Mouse (Mus musculus): ENCODE data around the gene Hddc3. TPM values are rescaled to one million over a fixed set of nuclear protein-coding genes. Genes with fewer than 3 reads are reported as not detected.

Gene Hddc3
- polyA plus RNA-seq (2015; fragmentation: Nextera tagmentation; extraction: Ambion mirVana) = 21.3 and 26.7 TPM in 2 replicates

GRCm38 (mm10) chr7:80342858-80343257 lies at the start of gene Hddc3:
Hddc3 (plus strand) TSS chr7:80343104.
- H3K4me1 ChIP-seq (ENCODE audit: control insufficient read depth, insufficient read depth, low read depth, low read length) = peaks cover 30% of the 10 kb centered on the region
- no peaks in the 10 kb centered on the region; the same call in 1 of the 2 replicates for H3K9me3 ChIP-seq (ENCODE audit: control insufficient read depth, low read length)
- under 1% methylated on average over 25 of the region's 25 CpGs for WGBS
- H3K27ac ChIP-seq (ENCODE audit: low read depth, low read length) = peak within 1 kb of the TSS; percentile 77
- no peaks in the 10 kb centered on the region for H3K27me3 ChIP-seq (replicated peaks; ENCODE audit: control insufficient read depth, insufficient read depth, low read length)
- H3K4me3 ChIP-seq (ENCODE audit: low read length) = peak within 1 kb of the TSS; percentile 50
- H3K36me3 ChIP-seq (ENCODE audit: control insufficient read depth, insufficient read depth, low read length) = no peaks in the 10 kb centered on the region
- H3K9ac ChIP-seq (ENCODE audit: low read depth, low read length) = peak within 1 kb of the TSS; percentile 83
- ATAC-seq = peak; percentile 51
- H3K4me2 ChIP-seq (ENCODE audit: low read length) = peak within 1 kb of the TSS; percentile 93

GRCm38 (mm10) chr7:80294062-80294763 lies 48.7 kb upstream of the Hddc3 start, which contains the start of gene Prc1:
Prc1 (plus strand) TSS chr7:80294450.
- peak; percentile 99 for ATAC-seq
- under 1% methylated on average over 47 of the region's 52 CpGs for WGBS
- Histone ChIP-seq H3K4me3 (ENCODE audit: low read length) (peak within 1 kb of the TSS; percentile 74), H3K27ac (ENCODE audit: low read depth, low read length) (peak within 1 kb of the TSS; percentile 61), H3K4me1 (ENCODE audit: control insufficient read depth, insufficient read depth, low read depth, low read length) (no peaks in the 10 kb centered on the region; the same call in none of the 2 replicates), H3K27me3 (replicated peaks; ENCODE audit: control insufficient read depth, insufficient read depth, low read length) (no peaks in the 10 kb centered on the region), H3K9me3 (ENCODE audit: control insufficient read depth, low read length) (no peaks in the 10 kb centered on the region), H3K9ac (ENCODE audit: low read depth, low read length) (peak within 1 kb of the TSS; percentile 67), H3K4me2 (ENCODE audit: low read length) (peak within 1 kb of the TSS; percentile 97), H3K36me3 (ENCODE audit: control insufficient read depth, insufficient read depth, low read length) (peaks cover 10% of the 10 kb centered on the region)

GRCm38 (mm10) chr7:80294764-80295648 lies 47.9 kb upstream of the Hddc3 start:
- Histone ChIP-seq H3K4me3 (ENCODE audit: low read length) (peak overlapping the region; percentile 74), H3K9me3 (ENCODE audit: control insufficient read depth, low read length) (no peaks in the 10 kb centered on the region), H3K27ac (ENCODE audit: low read depth, low read length) (peak overlapping the region; percentile 53), H3K9ac (ENCODE audit: low read depth, low read length) (peak overlapping the region; percentile 67), H3K4me1 (ENCODE audit: control insufficient read depth, insufficient read depth, low read depth, low read length) (no peaks in the 10 kb centered on the region; the same call in none of the 2 replicates), H3K36me3 (ENCODE audit: control insufficient read depth, insufficient read depth, low read length) (peaks cover 10% of the 10 kb centered on the region), H3K27me3 (replicated peaks; ENCODE audit: control insufficient read depth, insufficient read depth, low read length) (no peaks in the 10 kb centered on the region), H3K4me2 (ENCODE audit: low read length) (peak overlapping the region; percentile 97)
- WGBS = 9% methylated on average over 37 of the region's 37 CpGs
- no peak for ATAC-seq

- H3K4me1 ChIP-seq (ENCODE audit: control insufficient read depth, insufficient read depth, low read depth, low read length) = no peaks in the 10 kb centered on the region; the same call in none of the 2 replicates
- H3K27ac ChIP-seq (ENCODE audit: low read depth, low read length) = no peak overlapping the region
- H3K4me3 ChIP-seq (ENCODE audit: low read length) = no peak overlapping the region
- no peak for ATAC-seq
- H3K9ac ChIP-seq (ENCODE audit: low read depth, low read length) = no peak overlapping the region
- peaks cover 3% of the 10 kb centered on the region; the same call in 1 of the 2 replicates for H3K36me3 ChIP-seq (ENCODE audit: control insufficient read depth, insufficient read depth, low read length)
- H3K9me3 ChIP-seq (ENCODE audit: control insufficient read depth, low read length) = no peaks in the 10 kb centered on the region
- no peaks in the 10 kb centered on the region for H3K27me3 ChIP-seq (replicated peaks; ENCODE audit: control insufficient read depth, insufficient read depth, low read length)
- H3K4me2 ChIP-seq (ENCODE audit: low read length) = no peak overlapping the region
- 93% methylated on average over 6 of the region's 6 CpGs for WGBS
Measured at GRCm38 (mm10) chr7:80296462-80296861, 46.4 kb upstream of the Hddc3 start.

- H3K4me1 ChIP-seq (ENCODE audit: control insufficient read depth, insufficient read depth, low read depth, low read length) = no peaks in the 10 kb centered on the region; the same call in none of the 2 replicates
- no peak for ATAC-seq
- no peak overlapping the region for H3K4me2 ChIP-seq (ENCODE audit: low read length)
- no peaks in the 10 kb centered on the region for H3K9me3 ChIP-seq (ENCODE audit: control insufficient read depth, low read length)
- no peak overlapping the region for H3K4me3 ChIP-seq (ENCODE audit: low read length)
- no peak overlapping the region for H3K9ac ChIP-seq (ENCODE audit: low read depth, low read length)
- no peak overlapping the region for H3K27ac ChIP-seq (ENCODE audit: low read depth, low read length)
- no peaks in the 10 kb centered on the region for H3K27me3 ChIP-seq (replicated peaks; ENCODE audit: control insufficient read depth, insufficient read depth, low read length)
- 85% methylated on average over 3 of the region's 3 CpGs for WGBS
- no peaks in the 10 kb centered on the region for H3K36me3 ChIP-seq (ENCODE audit: control insufficient read depth, insufficient read depth, low read length)
Measured at GRCm38 (mm10) chr7:80297041-80297440, 45.9 kb upstream of the Hddc3 start.

- Histone ChIP-seq H3K9me3 (ENCODE audit: control insufficient read depth, low read length) (no peaks in the 10 kb centered on the region), H3K27me3 (replicated peaks; ENCODE audit: control insufficient read depth, insufficient read depth, low read length) (no peaks in the 10 kb centered on the region)
Measured at GRCm38 (mm10) chr7:80298754-80299153, 44.1 kb upstream of the Hddc3 start.

GRCm38 (mm10) chr7:80299568-80299967 lies 43.3 kb upstream of the Hddc3 start:
- Histone ChIP-seq H3K27ac (ENCODE audit: low read depth, low read length) (no peak overlapping the region), H3K4me3 (ENCODE audit: low read length) (no peak overlapping the region), H3K4me1 (ENCODE audit: control insufficient read depth, insufficient read depth, low read depth, low read length) (no peaks in the 10 kb centered on the region; the same call in 1 of the 2 replicates), H3K36me3 (ENCODE audit: control insufficient read depth, insufficient read depth, low read length) (no peaks in the 10 kb centered on the region), H3K4me2 (ENCODE audit: low read length) (no peak overlapping the region), H3K9ac (ENCODE audit: low read depth, low read length) (no peak overlapping the region), H3K27me3 (replicated peaks; ENCODE audit: control insufficient read depth, insufficient read depth, low read length) (no peaks in the 10 kb centered on the region), H3K9me3 (ENCODE audit: control insufficient read depth, low read length) (no peaks in the 10 kb centered on the region)
- WGBS = 91% methylated on average over 3 of the region's 3 CpGs
- ATAC-seq = no peak

More at GRCm38 (mm10) chr7:80298754-80299153, 44.1 kb upstream of the Hddc3 start:
- WGBS = 94% methylated on average over 4 of the region's 4 CpGs
- Histone ChIP-seq H3K27ac (ENCODE audit: low read depth, low read length) (no peak overlapping the region), H3K9ac (ENCODE audit: low read depth, low read length) (no peak overlapping the region), H3K4me1 (ENCODE audit: control insufficient read depth, insufficient read depth, low read depth, low read length) (no peaks in the 10 kb centered on the region; the same call in none of the 2 replicates), H3K4me2 (ENCODE audit: low read length) (no peak overlapping the region), H3K36me3 (ENCODE audit: control insufficient read depth, insufficient read depth, low read length) (no peaks in the 10 kb centered on the region), H3K4me3 (ENCODE audit: low read length) (no peak overlapping the region)
- no peak for ATAC-seq

- WGBS = 77% methylated on average over 2 of the region's 2 CpGs
- no peak overlapping the region for H3K4me3 ChIP-seq (ENCODE audit: low read length)
- no peaks in the 10 kb centered on the region for H3K4me1 ChIP-seq (ENCODE audit: control insufficient read depth, insufficient read depth, low read depth, low read length)
- H3K9me3 ChIP-seq (ENCODE audit: control insufficient read depth, low read length) = no peaks in the 10 kb centered on the region
- no peak overlapping the region for H3K27ac ChIP-seq (ENCODE audit: low read depth, low read length)
- no peak for ATAC-seq
- no peak overlapping the region for H3K9ac ChIP-seq (ENCODE audit: low read depth, low read length)
- H3K27me3 ChIP-seq (replicated peaks; ENCODE audit: control insufficient read depth, insufficient read depth, low read length) = no peaks in the 10 kb centered on the region
- no peak overlapping the region for H3K4me2 ChIP-seq (ENCODE audit: low read length)
- H3K36me3 ChIP-seq (ENCODE audit: control insufficient read depth, insufficient read depth, low read length) = no peaks in the 10 kb centered on the region
Measured at GRCm38 (mm10) chr7:80301522-80301921, 41.4 kb upstream of the Hddc3 start.

GRCm38 (mm10) chr7:80307766-80308165 lies 35.1 kb upstream of the Hddc3 start:
- Histone ChIP-seq H3K4me2 (ENCODE audit: low read length) (no peak overlapping the region), H3K9me3 (ENCODE audit: control insufficient read depth, low read length) (no peaks in the 10 kb centered on the region), H3K9ac (ENCODE audit: low read depth, low read length) (no peak overlapping the region), H3K4me1 (ENCODE audit: control insufficient read depth, insufficient read depth, low read depth, low read length) (no peaks in the 10 kb centered on the region), H3K27ac (ENCODE audit: low read depth, low read length) (no peak overlapping the region), H3K36me3 (ENCODE audit: control insufficient read depth, insufficient read depth, low read length) (peaks cover 2% of the 10 kb centered on the region; the same call in 1 of the 2 replicates), H3K27me3 (replicated peaks; ENCODE audit: control insufficient read depth, insufficient read depth, low read length) (no peaks in the 10 kb centered on the region), H3K4me3 (ENCODE audit: low read length) (no peak overlapping the region)
- WGBS = 93% methylated on average over 3 of the region's 3 CpGs
- no peak for ATAC-seq

Measured in hindbrain, embryonic 16.5 days (tissue).